Mouse (Mus musculus) G1E (cell line): Measurements from ENCODE around the gene Kcnk5. TPM values are rescaled to one million over a fixed set of nuclear protein-coding genes. Genes with fewer than 3 reads are reported as not detected.

Experiments used
- ATAC-seq: 2 replicates; pipeline ENCODE4 v1.8.0; 2016; ENCODE audit warnings: mild to moderate bottlenecking; ENCODE audit not compliant: insufficient number of reproducible peaks, poor library complexity, low FRiP score, severe bottlenecking; ENCODE audit errors: extremely low read depth
- DNase-seq: peaks from one replicate; pipeline ENCODE4 v3.0.0; 2012; ENCODE audit warnings: low spot score
- H3K27me3 ChIP-seq: 2 replicates; pipeline ENCODE4 v1.6.1; 2012; ENCODE audit warnings: mild to moderate bottlenecking, low read length, inconsistent platforms; ENCODE audit not compliant: insufficient read depth
- H3K36me3 ChIP-seq: replicated peaks from 2 replicates; pipeline ENCODE3; 2012; ENCODE audit warnings: mild to moderate bottlenecking, inconsistent platforms
- H3K4me1 ChIP-seq: 2 replicates; pipeline ENCODE4 v1.6.1; 2012; ENCODE audit warnings: low read depth, low read length, inconsistent platforms, mixed read lengths; ENCODE audit not compliant: insufficient read depth
- H3K4me3 ChIP-seq: 2 replicates; pipeline ENCODE4 v1.5.1; 2012; ENCODE audit warnings: low read depth, mild to moderate bottlenecking, inconsistent platforms, low read length, moderate library complexity, mixed read lengths
- H3K9me3 ChIP-seq: replicated peaks from 2 replicates; pipeline ENCODE4 v1.6.1; 2012; ENCODE audit warnings: inconsistent platforms
- CTCF ChIP-seq: IDR thresholded peaks from 2 replicates; pipeline ENCODE4 v1.5.1; 2012; ENCODE audit warnings: low read depth, low read length, inconsistent platforms, mixed read lengths
- GATA1 ChIP-seq: IDR thresholded peaks from 2 replicates; pipeline ENCODE4 v1.6.1; 2012; ENCODE audit warnings: borderline replicate concordance, low read length, inconsistent platforms, mixed read lengths
- GATA2 ChIP-seq: IDR thresholded peaks from 2 replicates; pipeline ENCODE4 v1.6.1; 2012; ENCODE audit warnings: low read depth, low read length, inconsistent platforms, borderline replicate concordance
- POLR2AphosphoS5 ChIP-seq: IDR thresholded peaks from 2 replicates; pipeline ENCODE4 v1.6.1; 2012; ENCODE audit warnings: low read depth, low read length, inconsistent platforms; ENCODE audit not compliant: insufficient replicate concordance
- TAL1 ChIP-seq: conservative IDR thresholded peaks from 2 replicates; pipeline ENCODE4 v1.6.1; 2012; ENCODE audit warnings: low read depth, low read length, inconsistent platforms, mixed read lengths
- polyA plus RNA-seq: library from polyadenylated mRNA; stranded (reverse); fragments of >175 nt; gene quantifications from 2 replicates; pipeline ENCODE4 v1.2.3, GENCODE M21; 2012
- total RNA-seq, 2 experiments: library from RNA; stranded (forward) in 1 of 2; stranded (reverse) in 1 of 2; fragments of 200-1000 nt in 1 of 2; fragments of >200 nt in 1 of 2; fragmentation: Nextera tagmentation in 1 of 2; gene quantifications; 2 replicates each; pipeline ENCODE4 v1.2.3; 2014 to 2017

The Kcnk5 gene
- total and polyA plus RNA-seq, 3 experiments = 5.0 to 12.5 (median 7.5) TPM

DNA sequence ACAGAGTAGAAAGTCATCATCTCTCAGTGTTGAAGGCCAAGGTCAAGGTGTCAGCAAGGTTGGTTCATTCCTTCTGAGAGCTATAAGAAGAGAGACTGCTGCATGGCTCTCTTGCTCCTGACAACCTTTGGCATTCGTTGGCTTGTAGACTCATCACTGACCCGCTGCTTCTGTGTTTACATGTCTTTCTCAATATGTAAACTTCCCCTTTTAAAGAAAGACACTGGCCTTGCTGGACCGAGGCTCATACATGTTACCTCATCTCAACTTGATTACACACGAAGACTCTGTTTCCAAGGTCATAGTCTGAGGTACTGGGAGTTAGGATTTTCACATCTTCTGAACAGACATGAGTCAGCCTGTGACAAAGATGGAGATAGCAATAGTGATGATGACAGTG, 24.1 kb upstream of the Kcnk5 start:
- Histone ChIP-seq H3K4me3 (no peak overlapping the region), H3K27me3 (peaks cover 15% of the 10 kb centered on the region), H3K4me1 (peaks cover 36% of the 10 kb centered on the region), H3K36me3 (no peaks in the 10 kb centered on the region), H3K9me3 (0 out of 2 replicates have a peak, but pooled peaks cover 2% of the 10 kb centered on the region)
- DNase-seq (no peak), ATAC-seq (no peak)
- TF ChIP-seq TAL1 = no peak
- no peak for TF ChIP-seq POLR2AphosphoS5
- TF ChIP-seq CTCF = no peak
- TF ChIP-seq GATA2 = no peak
- no peak for TF ChIP-seq GATA1

- Histone ChIP-seq H3K36me3 (no peaks in the 10 kb centered on the region), H3K4me1 (peaks cover 16% of the 10 kb centered on the region), H3K4me3 (no peak overlapping the region), H3K9me3 (0 out of 2 replicates have a peak, but pooled peaks cover 2% of the 10 kb centered on the region), H3K27me3 (peaks cover 28% of the 10 kb centered on the region)
- DNase-seq (no peak), ATAC-seq (no peak)
- TF ChIP-seq GATA1 (no peak), CTCF (no peak)
Measured at GRCm38 (mm10) chr14:20203301-20203700, 21.7 kb upstream of the Kcnk5 start.

DNA sequence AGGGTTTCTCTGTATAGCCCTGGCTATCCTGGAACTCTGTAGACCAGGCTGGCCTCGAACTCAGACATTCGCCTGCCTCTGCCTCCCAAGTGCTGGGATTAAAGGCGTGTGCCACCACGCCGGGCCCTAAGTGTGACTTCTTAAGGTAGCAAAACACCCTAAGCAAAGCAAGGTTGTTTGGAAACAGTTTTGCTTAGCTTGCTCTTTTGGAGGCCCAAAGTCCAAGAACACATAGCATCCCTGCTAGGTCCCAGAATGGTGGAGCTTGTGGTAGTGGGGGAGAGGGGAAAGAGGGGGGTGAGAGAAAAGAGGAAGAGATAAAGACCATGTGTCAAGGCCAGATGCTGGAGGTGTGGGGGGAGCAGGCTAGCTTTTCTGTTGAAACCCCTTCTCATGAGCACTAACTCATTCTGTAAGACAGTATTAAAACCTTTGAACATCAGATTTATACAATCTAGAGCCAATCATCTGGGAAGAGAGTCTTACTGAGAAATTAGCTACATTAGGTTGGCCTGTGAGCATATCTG, 21.1 kb upstream of the Kcnk5 start:
- no peaks in the 10 kb centered on the region for H3K36me3 ChIP-seq
- no peak for DNase-seq
- no peak overlapping the region for H3K4me3 ChIP-seq
- peaks cover 28% of the 10 kb centered on the region for H3K27me3 ChIP-seq
- TF ChIP-seq GATA1 (no peak), GATA2 (no peak), CTCF (no peak), POLR2AphosphoS5 (no peak), TAL1 (no peak)
- H3K9me3 ChIP-seq = 0 out of 2 replicates have a peak, but pooled peaks cover 2% of the 10 kb centered on the region
- H3K4me1 ChIP-seq = peaks cover 10% of the 10 kb centered on the region
- ATAC-seq = no peak

DNA sequence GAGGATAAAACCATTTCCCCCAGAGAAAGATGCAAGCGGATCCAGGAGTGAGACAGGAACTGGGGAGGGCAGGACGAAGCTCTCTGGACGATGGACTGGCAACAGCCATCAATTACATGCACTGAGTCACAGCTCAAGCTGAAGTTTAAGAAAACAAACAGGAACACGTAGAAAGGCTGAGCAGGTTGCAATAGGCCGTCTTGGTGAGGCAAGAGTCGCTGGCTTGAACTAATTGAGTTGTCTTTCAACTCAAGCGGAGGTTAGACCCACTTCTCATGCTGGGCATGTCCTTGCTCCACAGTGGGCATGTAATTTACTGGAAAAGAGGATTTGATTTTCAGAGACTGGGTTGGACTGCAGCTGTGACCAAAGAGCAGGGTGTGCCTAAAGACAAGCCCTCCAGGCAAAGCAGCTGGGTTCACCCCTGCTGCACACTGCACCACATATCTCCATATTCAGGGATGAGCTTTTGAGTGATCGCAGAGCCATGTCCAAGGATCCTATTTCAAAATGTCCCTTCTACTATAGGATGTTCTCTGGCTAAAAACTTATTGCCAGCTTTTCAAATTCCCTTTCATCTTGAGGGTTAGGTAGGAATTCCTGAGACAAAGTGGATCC, 19.6 kb upstream of the Kcnk5 start:
- peaks cover 27% of the 10 kb centered on the region for H3K27me3 ChIP-seq
- no peak overlapping the region for H3K4me3 ChIP-seq
- 0 out of 2 replicates have a peak, but pooled peaks cover 2% of the 10 kb centered on the region for H3K9me3 ChIP-seq
- DNase-seq (no peak), ATAC-seq (no peak)
- H3K4me1 ChIP-seq = peaks cover 10% of the 10 kb centered on the region
- TF ChIP-seq TAL1 (no peak), GATA2 (no peak), POLR2AphosphoS5 (no peak), GATA1 (no peak), CTCF (no peak)
- H3K36me3 ChIP-seq = no peaks in the 10 kb centered on the region

DNA sequence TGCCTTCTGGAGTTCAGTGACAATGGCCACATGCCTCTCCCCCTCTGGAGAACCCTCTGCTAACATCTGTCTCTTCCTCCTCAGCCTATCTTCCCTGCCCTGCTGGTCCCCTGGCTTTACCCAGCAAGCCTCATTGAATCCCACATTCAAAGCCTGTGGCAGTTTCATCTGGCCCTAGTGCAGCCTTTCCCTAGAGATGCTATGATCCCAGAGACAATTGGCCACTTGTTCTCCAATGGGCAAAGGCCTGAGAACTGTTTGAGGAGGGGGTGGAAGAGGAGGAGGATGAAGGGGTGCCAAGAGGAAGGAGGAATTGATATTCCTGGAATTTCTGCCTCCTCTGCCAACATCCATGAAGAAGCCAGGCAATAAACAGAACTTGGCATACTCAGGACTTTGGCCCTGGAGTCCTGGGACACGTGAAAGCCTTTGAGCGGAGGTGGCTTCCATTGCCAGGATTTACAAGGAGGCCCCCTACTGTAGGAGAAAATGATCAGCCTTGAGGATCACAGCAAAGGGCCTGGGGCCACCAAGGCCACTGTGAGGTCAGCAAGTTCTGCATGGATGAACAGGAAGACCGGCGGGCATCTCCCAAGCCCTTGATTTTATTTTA, 11.6 kb upstream of the Kcnk5 start:
- H3K9me3 ChIP-seq = no peaks in the 10 kb centered on the region
- ATAC-seq (no peak), DNase-seq (no peak)
- TF ChIP-seq CTCF (no peak), GATA1 (no peak), TAL1 (no peak), GATA2 (no peak), POLR2AphosphoS5 (no peak)
- H3K36me3 ChIP-seq = no peaks in the 10 kb centered on the region
- no peak overlapping the region for H3K4me3 ChIP-seq
- peaks cover 5% of the 10 kb centered on the region; the same call in 1 of the 2 replicates for H3K4me1 ChIP-seq
- H3K27me3 ChIP-seq = peaks cover 33% of the 10 kb centered on the region

DNA sequence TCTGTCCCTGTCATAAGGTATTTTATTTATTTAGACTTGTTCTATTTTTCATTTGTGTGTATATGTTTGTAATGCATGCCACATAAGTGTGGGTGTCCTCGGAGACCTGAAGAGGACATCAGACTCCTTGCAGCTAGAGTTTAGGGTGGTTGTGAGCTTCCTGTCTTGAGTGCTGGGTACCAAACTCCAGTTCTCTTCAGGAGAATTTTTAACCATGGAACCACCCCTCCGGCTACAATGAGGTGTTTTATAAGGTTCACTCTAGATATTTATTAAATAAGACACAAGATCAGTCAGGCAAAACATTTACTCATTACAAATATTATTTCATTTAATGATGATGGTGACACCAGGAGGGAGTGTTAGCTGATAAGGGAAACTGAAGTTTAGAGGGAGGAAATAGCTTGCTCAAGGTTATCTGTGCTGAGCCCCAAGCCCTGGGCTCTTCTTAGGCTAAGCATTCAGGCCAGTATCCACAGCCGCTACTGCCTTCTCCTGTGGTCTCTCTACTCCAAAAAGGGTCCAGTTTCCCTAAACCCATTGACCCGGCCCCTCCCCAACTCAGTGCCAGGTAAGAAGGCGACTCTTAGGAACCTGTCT, 9.6 kb upstream of the Kcnk5 start:
- DNase-seq = no peak
- TF ChIP-seq GATA2 (no peak), CTCF (no peak), GATA1 (no peak), POLR2AphosphoS5 (no peak), TAL1 (no peak)

More for the DNA sequence above, 9.6 kb upstream of the Kcnk5 start:
- no peak overlapping the region for H3K4me3 ChIP-seq
- peaks cover 33% of the 10 kb centered on the region for H3K27me3 ChIP-seq
- H3K9me3 ChIP-seq = no peaks in the 10 kb centered on the region
- peaks cover 6% of the 10 kb centered on the region; the same call in 1 of the 2 replicates for H3K4me1 ChIP-seq
- no peaks in the 10 kb centered on the region for H3K36me3 ChIP-seq
- ATAC-seq = no peak
